Mouse (Mus musculus) brain, embryonic 18.5 days (tissue): ENCODE measurements around the gene Rhbdl1.
"Not testable (repeated sequence)": the region's sequence is repeated elsewhere in the genome, so short reads cannot be mapped to it uniquely, and the experiment has no call there.

Experiments used
- DNase-seq: peaks from one replicate; pipeline ENCODE4 v3.0.0-alpha.2; 2012; ENCODE audit warnings: low read depth, low spot score

Gene Rhbdl1

GRCm38 (mm10) chr17:25872676-25873075 is 35.6 kb upstream of the Rhbdl1 start:
- no peak for DNase-seq

GRCm38 (mm10) chr17:25871566-25871965 is 34.5 kb upstream of the Rhbdl1 start:
- not testable (repeated sequence) for DNase-seq

- no peak for DNase-seq
These were observed 32.9 kb upstream of the Rhbdl1 start for GRCm38 (mm10) chr17:25869954-25870353.

- no peak for DNase-seq
These were observed 32.4 kb upstream of the Rhbdl1 start for GRCm38 (mm10) chr17:25869498-25869897.

GRCm38 (mm10) chr17:25868601-25869191 is 31.6 kb upstream of the Rhbdl1 start, which contains the start of gene Mcrip2:
Mcrip2 (minus strand) TSS chr17:25868764.
- peak; percentile 59 for DNase-seq

- DNase-seq: no peak
These were observed 30.9 kb upstream of the Rhbdl1 start for GRCm38 (mm10) chr17:25867836-25868600.

- DNase-seq: no peak
These were observed 30.4 kb upstream of the Rhbdl1 start for GRCm38 (mm10) chr17:25867509-25867835.

- DNase-seq: no peak
These were observed 29.1 kb upstream of the Rhbdl1 start for GRCm38 (mm10) chr17:25866172-25866571.

- no peak for DNase-seq
These were observed 28.2 kb upstream of the Rhbdl1 start for GRCm38 (mm10) chr17:25865288-25865687.

- DNase-seq: no peak
These were observed 27.2 kb upstream of the Rhbdl1 start for GRCm38 (mm10) chr17:25864311-25864710.

- DNase-seq: no peak
These were observed 26.6 kb upstream of the Rhbdl1 start for GRCm38 (mm10) chr17:25863681-25864080.

- DNase-seq: no peak
These were observed 24.9 kb upstream of the Rhbdl1 start for GRCm38 (mm10) chr17:25861704-25862612.

- peak; percentile 85 for DNase-seq
These were observed 24.0 kb upstream of the Rhbdl1 start, which contains the start of gene Wdr90 for GRCm38 (mm10) chr17:25860832-25861703. Wdr90 (minus strand) TSS chr17:25861501.

- DNase-seq: no peak
These were observed 23.1 kb upstream of the Rhbdl1 start for GRCm38 (mm10) chr17:25860229-25860628.

GRCm38 (mm10) chr17:25844396-25844901 is 7.4 kb upstream of the Rhbdl1 start, which contains the start of gene Rhot2:
Rhot2 (minus strand) TSS chr17:25844851.
- DNase-seq: peak; percentile 75

- no peak for DNase-seq
These were observed 6.7 kb upstream of the Rhbdl1 start for GRCm38 (mm10) chr17:25843636-25844395.

GRCm38 (mm10) chr17:25843122-25843521 is 6.0 kb upstream of the Rhbdl1 start:
- no peak for DNase-seq

- no peak for DNase-seq
These were observed 5.4 kb upstream of the Rhbdl1 start for GRCm38 (mm10) chr17:25842509-25842908.

GRCm38 (mm10) chr17:25841117-25841880 is 4.2 kb upstream of the Rhbdl1 start, which contains the start of gene Gm20683:
Gm20683 (minus strand) TSS chr17:25841763.
- DNase-seq: no peak
